Mouse (Mus musculus) erythroblast, embryonic 14.5 days (primary cell): ENCODE results near the gene Vsx1.

Source experiments
- GATA1 ChIP-seq: IDR thresholded peaks from 2 replicates; pipeline ENCODE4 v1.6.1; 2012; ENCODE audit warnings: low read length, inconsistent platforms, mixed read lengths
- TAL1 ChIP-seq: IDR thresholded peaks from 3 replicates; pipeline ENCODE4 v1.6.1; 2012; ENCODE audit warnings: low read length, inconsistent platforms, mixed read lengths

DNA sequence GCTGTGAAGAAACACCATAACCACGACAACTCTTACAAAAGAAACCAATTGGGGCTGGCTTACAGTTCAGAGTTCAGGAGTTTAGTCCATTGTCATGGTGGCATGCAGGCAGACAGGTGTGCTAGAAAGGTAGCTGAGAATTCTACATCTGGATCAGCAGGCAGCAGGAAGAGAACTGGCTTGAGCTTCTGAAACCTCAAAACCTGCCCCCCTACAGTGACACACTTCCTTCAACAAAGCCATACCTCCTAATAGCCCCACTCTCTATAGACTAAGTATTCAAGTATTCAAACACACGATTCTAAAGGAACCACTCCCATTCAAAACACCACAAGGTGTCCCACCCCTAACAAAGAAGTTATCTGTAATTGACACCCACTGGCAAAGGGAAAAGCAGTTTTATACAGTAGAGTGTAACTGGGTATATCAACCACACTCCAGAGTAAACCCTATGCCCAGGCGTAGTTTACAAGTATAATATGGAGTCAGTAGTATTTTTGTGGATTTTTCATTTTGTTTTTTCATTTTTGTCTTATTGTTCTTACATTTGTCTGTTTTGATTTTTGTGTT, 53.2 kb downstream of the Vsx1 start:
- no peak for TF ChIP-seq GATA1
- TF ChIP-seq TAL1: no peak
